Mouse (Mus musculus): ENCODE results near the gene Itsn2.
"Not testable (repeated sequence)": the region's sequence is repeated elsewhere in the genome, so short reads cannot be mapped to it uniquely, and the experiment has no call there.

Itsn2 gene

GRCm38 (mm10) chr12:4598666-4599428, 6.4 kb downstream of the Itsn2 start:
- no peak for DNase-seq (ENCODE audit: low spot score)

GRCm38 (mm10) chr12:4599713-4600112, 7.3 kb downstream of the Itsn2 start:
- no peak for DNase-seq (ENCODE audit: low spot score)

GRCm38 (mm10) chr12:4606625-4607024, 14.2 kb downstream of the Itsn2 start:
- DNase-seq (ENCODE audit: low spot score), result no peak

- no peak for DNase-seq (ENCODE audit: low spot score)
Observed at GRCm38 (mm10) chr12:4614722-4615121, 22.3 kb downstream of the Itsn2 start.

GRCm38 (mm10) chr12:4624201-4624600, 31.8 kb downstream of the Itsn2 start:
- no peak for DNase-seq (ENCODE audit: low spot score)

- DNase-seq (ENCODE audit: low spot score), result no peak
Observed at GRCm38 (mm10) chr12:4632957-4633356, 40.5 kb downstream of the Itsn2 start.

GRCm38 (mm10) chr12:4638438-4638837, 46.0 kb downstream of the Itsn2 start:
- DNase-seq (ENCODE audit: low spot score), result no peak

GRCm38 (mm10) chr12:4640737-4641136, 48.3 kb downstream of the Itsn2 start:
- DNase-seq (ENCODE audit: low spot score), result no peak

GRCm38 (mm10) chr12:4656813-4657212, 64.4 kb downstream of the Itsn2 start:
- DNase-seq (ENCODE audit: low spot score), result no peak

GRCm38 (mm10) chr12:4664929-4665674, 72.7 kb downstream of the Itsn2 start:
- no peak for DNase-seq (ENCODE audit: low spot score)

GRCm38 (mm10) chr12:4665675-4666037, 73.2 kb downstream of the Itsn2 start:
- DNase-seq (ENCODE audit: low spot score), result no peak

GRCm38 (mm10) chr12:4676336-4676735, 83.9 kb downstream of the Itsn2 start:
- no peak for DNase-seq (ENCODE audit: low spot score)

- DNase-seq (ENCODE audit: low spot score), result no peak
Observed at GRCm38 (mm10) chr12:4679971-4680370, 87.5 kb downstream of the Itsn2 start.

- no peak for DNase-seq (ENCODE audit: low spot score)
Observed at GRCm38 (mm10) chr12:4685441-4685840, 93.0 kb downstream of the Itsn2 start.

- DNase-seq (ENCODE audit: low spot score), result no peak
Observed at GRCm38 (mm10) chr12:4688386-4688785, 95.9 kb downstream of the Itsn2 start.

- no peak for DNase-seq (ENCODE audit: low spot score)
Observed at GRCm38 (mm10) chr12:4689341-4689740, 96.9 kb downstream of the Itsn2 start.

- DNase-seq (ENCODE audit: low spot score), result no peak
Observed at GRCm38 (mm10) chr12:4691193-4691592, 98.8 kb downstream of the Itsn2 start.

- DNase-seq (ENCODE audit: low spot score), result no peak
Observed at GRCm38 (mm10) chr12:4694534-4694933, 102.1 kb downstream of the Itsn2 start.

- DNase-seq (ENCODE audit: low spot score), result not testable (repeated sequence)
Observed at GRCm38 (mm10) chr12:4705626-4706025, 113.2 kb downstream of the Itsn2 start.

GRCm38 (mm10) chr12:4706175-4706574, 113.7 kb downstream of the Itsn2 start:
- no peak for DNase-seq (ENCODE audit: low spot score)

- DNase-seq (ENCODE audit: low spot score), result no peak
Observed at GRCm38 (mm10) chr12:4706901-4707300, 114.5 kb downstream of the Itsn2 start.

- no peak for DNase-seq (ENCODE audit: low spot score)
Observed at GRCm38 (mm10) chr12:4707488-4708017, 115.1 kb downstream of the Itsn2 start.

GRCm38 (mm10) chr12:4708296-4708695, 115.9 kb downstream of the Itsn2 start:
- DNase-seq (ENCODE audit: low spot score), result no peak

Measured in ovary, postnatal 36 days (tissue).